13 mouse cellular contexts compared by ENCODE assay signal in genomic region chr7:118569121-118569543, GRCm38 (mm10). TPM values are rescaled to one million over a fixed set of nuclear protein-coding genes. Genes with fewer than 3 reads are reported as not detected.
DNase-seq lines count a peak whose midpoint lies in the region; ATAC-seq lines count a peak whose summit lies in the region.
"Had no signal": no experiment of that assay in that cellular context is flagged by ENCODE, and none has a peak within 500 bp of the region (broad histone marks: within the 10 kb centered on the region; RNA-seq: fewer than 3 reads in every experiment).

No protein-coding gene starts in this region.

- no peaks in the 10 kb centered on the region for H3K9me3 ChIP-seq in midbrain, embryonic 12.5 days
- H3K9me3 ChIP-seq in midbrain, embryonic 14.5 days (ENCODE audit: control insufficient read depth, low read length): no peaks in the 10 kb centered on the region
- H3K9me3 ChIP-seq in embryonic facial prominence, embryonic 10.5 days: no peaks in the 10 kb centered on the region
- H3K9me3 ChIP-seq in forebrain, embryonic 16.5 days (ENCODE audit: control insufficient read depth, low read length): peaks cover 4% of the 10 kb centered on the region; the same call in 1 of the 2 replicates
- H3K9me3 ChIP-seq in neural tube, embryonic 13.5 days: peaks cover 13% of the 10 kb centered on the region; the same call in 1 of the 2 replicates
- H3K9me3 ChIP-seq: G1E had no signal

- no peak for DNase-seq in midbrain, embryonic 14.5 days
- no peak for DNase-seq in embryonic facial prominence, embryonic 10.5 days (ENCODE audit: low spot score)
- no peak for DNase-seq in gastrocnemius, postnatal 4 days (ENCODE audit: low spot score in 2 of 2)
- DNase-seq: cerebellum, postnatal 14 days; kidney, postnatal 10 days had no signal

- no peak overlapping the region for H3K4me2 ChIP-seq in midbrain, embryonic 12.5 days (replicated peaks)
- no peak overlapping the region for H3K4me2 ChIP-seq in midbrain, embryonic 14.5 days (ENCODE audit: low read length)
- H3K4me2 ChIP-seq in forebrain, embryonic 16.5 days (ENCODE audit: low read length): no peak overlapping the region
- no peak overlapping the region for H3K4me2 ChIP-seq in neural tube, embryonic 13.5 days

- H3K27ac ChIP-seq in midbrain, embryonic 12.5 days (replicated peaks): peak overlapping the region; percentile 44
- no peak overlapping the region for H3K27ac ChIP-seq in midbrain, embryonic 14.5 days (replicated peaks; ENCODE audit: low read depth, low read length)
- 0 out of 2 replicates have a peak overlapping the region, but pooled peaks have one; percentile 49 for H3K27ac ChIP-seq in embryonic facial prominence, embryonic 10.5 days (replicated peaks)
- no peak overlapping the region for H3K27ac ChIP-seq in forebrain, embryonic 16.5 days (ENCODE audit: low read length)
- no peak overlapping the region for H3K27ac ChIP-seq in neural tube, embryonic 13.5 days (replicated peaks)
- H3K27ac ChIP-seq: liver, embryonic 14.5 days had no signal

- H3K4me3 ChIP-seq in midbrain, embryonic 12.5 days: no peak overlapping the region
- no peak overlapping the region for H3K4me3 ChIP-seq in midbrain, embryonic 14.5 days (replicated peaks; ENCODE audit: low read depth, low read length)
- no peak overlapping the region for H3K4me3 ChIP-seq in embryonic facial prominence, embryonic 10.5 days
- no peak overlapping the region for H3K4me3 ChIP-seq in forebrain, embryonic 16.5 days (replicated peaks; ENCODE audit: low read length)
- no peak overlapping the region for H3K4me3 ChIP-seq in neural tube, embryonic 13.5 days

- peak; percentile 63; the same call in 1 of the 2 replicates for ATAC-seq in midbrain, embryonic 12.5 days (ENCODE audit: low FRiP score, low read depth)
- ATAC-seq in midbrain, embryonic 14.5 days (ENCODE audit: low FRiP score, low TSS enrichment): no peak
- ATAC-seq in forebrain, embryonic 16.5 days: peak; percentile 86
- ATAC-seq in neural tube, embryonic 13.5 days (ENCODE audit: low read depth): peak; percentile 59
- no peak for ATAC-seq in monocyte, adult 5-6 weeks (replicated peaks; ENCODE audit: insufficient number of reproducible peaks, low FRiP score, low TSS enrichment, poor library complexity, severe bottlenecking)

- WGBS in midbrain, embryonic 12.5 days: 63% methylated on average over 6 of the region's 6 CpGs
- 38% methylated on average over 6 of the region's 6 CpGs for WGBS in midbrain, embryonic 14.5 days
- WGBS in embryonic facial prominence, embryonic 10.5 days: 66% methylated on average over 6 of the region's 6 CpGs
- 44% methylated on average over 6 of the region's 6 CpGs for WGBS in forebrain, embryonic 16.5 days
- 32% methylated on average over 6 of the region's 6 CpGs for WGBS in neural tube, embryonic 13.5 days

- H3K27me3 ChIP-seq in midbrain, embryonic 12.5 days: no peaks in the 10 kb centered on the region
- no peaks in the 10 kb centered on the region for H3K27me3 ChIP-seq in midbrain, embryonic 14.5 days (ENCODE audit: control insufficient read depth, insufficient read depth, low read length)
- no peaks in the 10 kb centered on the region for H3K27me3 ChIP-seq in embryonic facial prominence, embryonic 10.5 days (replicated peaks; ENCODE audit: low read depth, poor library complexity, severe bottlenecking)
- H3K27me3 ChIP-seq in forebrain, embryonic 16.5 days (replicated peaks; ENCODE audit: control insufficient read depth, insufficient read depth, low read length): no peaks in the 10 kb centered on the region
- no peaks in the 10 kb centered on the region for H3K27me3 ChIP-seq in neural tube, embryonic 13.5 days

- peaks cover 10% of the 10 kb centered on the region for H3K4me1 ChIP-seq in midbrain, embryonic 12.5 days
- H3K4me1 ChIP-seq in midbrain, embryonic 14.5 days (ENCODE audit: control insufficient read depth, insufficient read depth, low read length): no peaks in the 10 kb centered on the region
- peaks cover 8% of the 10 kb centered on the region; the same call in 1 of the 2 replicates for H3K4me1 ChIP-seq in embryonic facial prominence, embryonic 10.5 days
- peaks cover 6% of the 10 kb centered on the region; the same call in 1 of the 2 replicates for H3K4me1 ChIP-seq in forebrain, embryonic 16.5 days (replicated peaks; ENCODE audit: control insufficient read depth, insufficient read depth, low read length)
- H3K4me1 ChIP-seq in neural tube, embryonic 13.5 days (replicated peaks): peaks cover 10% of the 10 kb centered on the region

- peaks cover 3% of the 10 kb centered on the region for H3K36me3 ChIP-seq in midbrain, embryonic 12.5 days
- peaks cover under 1% of the 10 kb centered on the region; the same call in 1 of the 2 replicates for H3K36me3 ChIP-seq in midbrain, embryonic 14.5 days (ENCODE audit: control insufficient read depth, insufficient read depth, low read length)
- peaks cover 11% of the 10 kb centered on the region for H3K36me3 ChIP-seq in embryonic facial prominence, embryonic 10.5 days (replicated peaks)
- peaks cover 2% of the 10 kb centered on the region; the same call in 1 of the 2 replicates for H3K36me3 ChIP-seq in forebrain, embryonic 16.5 days (ENCODE audit: control insufficient read depth, insufficient read depth)
- H3K36me3 ChIP-seq in neural tube, embryonic 13.5 days: peaks cover 25% of the 10 kb centered on the region
- H3K36me3 ChIP-seq: G1E had no signal

- no peak overlapping the region for H3K9ac ChIP-seq in midbrain, embryonic 12.5 days (replicated peaks)
- H3K9ac ChIP-seq in midbrain, embryonic 14.5 days (replicated peaks; ENCODE audit: low read length): no peak overlapping the region
- no peak overlapping the region for H3K9ac ChIP-seq in forebrain, embryonic 16.5 days (replicated peaks; ENCODE audit: low read depth, low read length)
- H3K9ac ChIP-seq in neural tube, embryonic 13.5 days: no peak overlapping the region
- H3K9ac ChIP-seq: liver, embryonic 14.5 days had no signal

RNA-seq across cellular contexts. Expression of gene Tmc7, which starts 15.4 kb away (rescaled TPM):
- 9.1 and 10.4 TPM in 2 replicates for polyA plus RNA-seq in midbrain, embryonic 12.5 days (2016; fragmentation: Nextera tagmentation; extraction: Ambion mirVana)
- polyA plus RNA-seq in midbrain, embryonic 14.5 days (2014; fragmentation: Nextera tagmentation; extraction: Ambion mirVana): 4.3 and 5.9 TPM in 2 replicates
- 4.9 and 7.2 TPM in 2 replicates for polyA plus RNA-seq in embryonic facial prominence, embryonic 10.5 days (2016; fragmentation: Nextera tagmentation; extraction: Ambion mirVana)
- 8.5 and 9.7 TPM in 2 replicates for polyA plus RNA-seq in forebrain, embryonic 16.5 days (2015; fragmentation: Nextera tagmentation; extraction: Ambion mirVana)
- polyA plus RNA-seq in neural tube, embryonic 13.5 days (2015; fragmentation: Nextera tagmentation; extraction: Ambion mirVana): 6.3 and 7.0 TPM in 2 replicates
- total RNA-seq in monocyte, adult 5-6 weeks (2017): not detected in 3 replicates
- 1 to 10 TPM; 4.6 to 5.0 TPM for total RNA-seq in gastrocnemius, postnatal 4 days (2021)
- total RNA-seq: G1E; megakaryocyte-erythroid progenitor cell, adult 5-6 weeks had no signal
- polyA plus RNA-seq: G1E had no signal

RNA-seq across cellular contexts. Expression of gene Tmc5, which starts 28.0 kb away (rescaled TPM):
- polyA plus RNA-seq in midbrain, embryonic 12.5 days (2016; fragmentation: Nextera tagmentation; extraction: Ambion mirVana): 0.21 and 0.23 TPM in 2 replicates
- polyA plus RNA-seq in midbrain, embryonic 14.5 days (2014; fragmentation: Nextera tagmentation; extraction: Ambion mirVana): 0.15 and 0.28 TPM in 2 replicates
- polyA plus RNA-seq in embryonic facial prominence, embryonic 10.5 days (2016; fragmentation: Nextera tagmentation; extraction: Ambion mirVana): 0.05 TPM in 1 of 2 replicates, not detected in the other
- 0.16 and 0.24 TPM in 2 replicates for polyA plus RNA-seq in forebrain, embryonic 16.5 days (2015; fragmentation: Nextera tagmentation; extraction: Ambion mirVana)
- polyA plus RNA-seq in neural tube, embryonic 13.5 days (2015; fragmentation: Nextera tagmentation; extraction: Ambion mirVana): 0.18 and 0.25 TPM in 2 replicates
- total RNA-seq in monocyte, adult 5-6 weeks (2017): not detected in 3 replicates
- total RNA-seq in gastrocnemius, postnatal 4 days (2021): under 1 TPM; 0.47 to 0.54 TPM
- total RNA-seq: gastrocnemius, adult 18-20 months; megakaryocyte-erythroid progenitor cell, adult 5-6 weeks had no signal
- polyA plus RNA-seq: G1E; liver, embryonic 14.5 days had no signal

RNA-seq across cellular contexts. Expression of gene Coq7, which starts 36.0 kb away (rescaled TPM):
- 86.3 and 91.5 TPM in 2 replicates for polyA plus RNA-seq in midbrain, embryonic 12.5 days (2016; fragmentation: Nextera tagmentation; extraction: Ambion mirVana)
- polyA plus RNA-seq in midbrain, embryonic 14.5 days (2014; fragmentation: Nextera tagmentation; extraction: Ambion mirVana): 93.7 and 103 TPM in 2 replicates
- polyA plus RNA-seq in embryonic facial prominence, embryonic 10.5 days (2016; fragmentation: Nextera tagmentation; extraction: Ambion mirVana): 128 and 134 TPM in 2 replicates
- 69.3 and 78.2 TPM in 2 replicates for polyA plus RNA-seq in forebrain, embryonic 16.5 days (2015; fragmentation: Nextera tagmentation; extraction: Ambion mirVana)
- polyA plus RNA-seq in neural tube, embryonic 13.5 days (2015; fragmentation: Nextera tagmentation; extraction: Ambion mirVana): 89.3 and 107 TPM in 2 replicates
- total RNA-seq in monocyte, adult 5-6 weeks (2017): 4.1 to 7.9 TPM (median 5.2 TPM) in 3 replicates
- 10 to 100 TPM; 63.5 to 67.8 TPM for total RNA-seq in gastrocnemius, postnatal 4 days (2021)

Comparison
In these comparisons a context has a peak if more than half of its experiments do, and no peak if none do; other contexts are left out.
1. ATAC-seq: peak in midbrain, embryonic 12.5 days (single experiment), forebrain, embryonic 16.5 days (single experiment) and neural tube, embryonic 13.5 days (single experiment); none in midbrain, embryonic 14.5 days (single experiment) and monocyte, adult 5-6 weeks (single experiment).
2. H3K27ac ChIP-seq: peak in midbrain, embryonic 12.5 days (single experiment) and embryonic facial prominence, embryonic 10.5 days (single experiment); none in midbrain, embryonic 14.5 days (single experiment), forebrain, embryonic 16.5 days (single experiment) and neural tube, embryonic 13.5 days (single experiment).